Mouse (Mus musculus) adrenal gland, adult 8-10 months (tissue): ENCODE results near the gene Pth2r. TPM values are rescaled to one million over a fixed set of nuclear protein-coding genes. Genes with fewer than 3 reads are reported as not detected.

Experiments used
- total RNA-seq, 4 experiments: library from RNA; stranded (reverse); gene quantifications; 2 replicates each; pipeline ENCODE4 v1.2.4; 2022

Gene Pth2r
- total RNA-seq, 4 experiments from 2014 or later = not detected

Other genes with a start within 250 kb of the Pth2r start
- 1,000 to 10,000 TPM; 1,428 to 2,043 (median 1,710) TPM for gene Akr1cl, start 249.3 kb upstream of the Pth2r start, total RNA-seq
- gene Cryge, start 230.9 kb upstream of the Pth2r start, total RNA-seq = under 1 TPM in 3 of 4 experiments, not detected in 1; 0.38 to 0.62 (median 0.49) TPM
- gene Crygd, start 218.6 kb upstream of the Pth2r start, total RNA-seq = under 1 TPM in 1 of 4 experiments, not detected in 3; 0.44 TPM
- gene Crygc, start 208.4 kb upstream of the Pth2r start, total RNA-seq = not detected
- not detected for gene Crygb, start 199.8 kb upstream of the Pth2r start, total RNA-seq
- not detected for gene Cryga, start 178.7 kb upstream of the Pth2r start, total RNA-seq
- not detected for gene Gm28845, start 162.5 kb upstream of the Pth2r start, total RNA-seq
- 1 to 10 TPM in 2 of 4 experiments, not detected in 2; 3.1 to 3.4 TPM for gene D630023F18Rik, start 158.8 kb upstream of the Pth2r start, total RNA-seq
- gene Idh1, start 95.6 kb upstream of the Pth2r start, total RNA-seq = 100 to 1,000 TPM; 588 to 738 (median 679) TPM
- 10 to 100 TPM; 36.5 to 49.2 (median 40.3) TPM for gene Pikfyve, start 95.4 kb upstream of the Pth2r start, total RNA-seq